Mouse (Mus musculus) megakaryocyte, embryonic 14.5 days (primary cell): ENCODE results near the gene Notch2.

ENCODE experiments used
- FLI1 ChIP-seq: IDR thresholded peaks from 2 replicates; pipeline ENCODE4 v1.6.1; 2012; ENCODE audit warnings: low read length, inconsistent platforms, mixed read lengths
- GATA1 ChIP-seq: IDR thresholded peaks from 3 replicates; pipeline ENCODE4 v1.6.1; 2012; ENCODE audit warnings: mixed read lengths, low read length, inconsistent platforms, borderline replicate concordance

GRCm38 (mm10) chr3:98153460-98153859 lies 140.1 kb downstream of the Notch2 start:
- TF ChIP-seq GATA1, result no peak
- no peak for TF ChIP-seq FLI1
